Mouse (Mus musculus): ENCODE measurements around the gene Tuba4a. TPM values are rescaled to one million over a fixed set of nuclear protein-coding genes. Genes with fewer than 3 reads are reported as not detected.
"Not testable (repeated sequence)": the region's sequence is repeated elsewhere in the genome, so short reads cannot be mapped to it uniquely, and the experiment has no call there.

Gene Tuba4a
- polyA plus RNA-seq, 1 experiment from 2014 or later = 12.9 TPM

- no peak overlapping the region for H3K9ac ChIP-seq (ENCODE audit: low read length)
- ATAC-seq (replicated peaks; ENCODE audit: low FRiP score) = no peak
- peak; percentile 43 for DNase-seq (ENCODE audit: low spot score)
- H3K36me3 ChIP-seq (ENCODE audit: control insufficient read depth, insufficient read depth, low read length) = no peaks in the 10 kb centered on the region
- 87% methylated on average over 14 of the region's 14 CpGs for WGBS
- H3K4me2 ChIP-seq (ENCODE audit: low read depth, low read length, severe bottlenecking) = no peak overlapping the region
- H3K4me3 ChIP-seq (ENCODE audit: low read depth, low read length) = no peak overlapping the region
- H3K9me3 ChIP-seq (ENCODE audit: control insufficient read depth, low read length) = no peaks in the 10 kb centered on the region
- H3K4me1 ChIP-seq (replicated peaks; ENCODE audit: control insufficient read depth, insufficient read depth, low read length) = no peaks in the 10 kb centered on the region
- H3K27ac ChIP-seq (ENCODE audit: low read depth, low read length) = no peak overlapping the region
- no peaks in the 10 kb centered on the region for H3K27me3 ChIP-seq (ENCODE audit: control insufficient read depth, insufficient read depth, low read length)
Measured at GRCm38 (mm10) chr1:75243411-75243810, 23.7 kb upstream of the Tuba4a start.

- no peak overlapping the region for H3K9ac ChIP-seq (ENCODE audit: low read length)
- H3K9me3 ChIP-seq (ENCODE audit: control insufficient read depth, low read length) = no peaks in the 10 kb centered on the region
- H3K4me1 ChIP-seq (replicated peaks; ENCODE audit: control insufficient read depth, insufficient read depth, low read length) = peaks cover 6% of the 10 kb centered on the region
- no peaks in the 10 kb centered on the region for H3K36me3 ChIP-seq (ENCODE audit: control insufficient read depth, insufficient read depth, low read length)
- WGBS = 89% methylated on average over 10 of the region's 10 CpGs
- no peak for DNase-seq (ENCODE audit: low spot score)
- no peaks in the 10 kb centered on the region for H3K27me3 ChIP-seq (ENCODE audit: control insufficient read depth, insufficient read depth, low read length)
- no peak overlapping the region for H3K4me3 ChIP-seq (ENCODE audit: low read depth, low read length)
- no peak for ATAC-seq (replicated peaks; ENCODE audit: low FRiP score)
- no peak overlapping the region for H3K4me2 ChIP-seq (ENCODE audit: low read depth, low read length, severe bottlenecking)
- H3K27ac ChIP-seq (ENCODE audit: low read depth, low read length) = no peak overlapping the region
Measured at GRCm38 (mm10) chr1:75239591-75239990, 19.9 kb upstream of the Tuba4a start.

GRCm38 (mm10) chr1:75236117-75237050, 16.7 kb upstream of the Tuba4a start, which contains the start of gene Dnajb2:
TSS of gene Dnajb2 (plus strand) at chr1:75236406.
- WGBS = 2% methylated on average over 63 of the region's 64 CpGs
- DNase-seq (ENCODE audit: low spot score) = peak; percentile 89
- Histone ChIP-seq H3K9me3 (ENCODE audit: control insufficient read depth, low read length) (no peaks in the 10 kb centered on the region), H3K4me3 (ENCODE audit: low read depth, low read length) (peak within 1 kb of the TSS; percentile 56), H3K27ac (ENCODE audit: low read depth, low read length) (peak within 1 kb of the TSS; percentile 62), H3K4me2 (ENCODE audit: low read depth, low read length, severe bottlenecking) (peak within 1 kb of the TSS; percentile 99), H3K36me3 (ENCODE audit: control insufficient read depth, insufficient read depth, low read length) (no peaks in the 10 kb centered on the region), H3K9ac (ENCODE audit: low read length) (peak within 1 kb of the TSS; percentile 82), H3K27me3 (ENCODE audit: control insufficient read depth, insufficient read depth, low read length) (no peaks in the 10 kb centered on the region), H3K4me1 (replicated peaks; ENCODE audit: control insufficient read depth, insufficient read depth, low read length) (peaks cover 6% of the 10 kb centered on the region)
- peak; percentile 87 for ATAC-seq (replicated peaks; ENCODE audit: low FRiP score)

- Histone ChIP-seq H3K4me2 (ENCODE audit: low read depth, low read length, severe bottlenecking) (no peak overlapping the region), H3K4me1 (replicated peaks; ENCODE audit: control insufficient read depth, insufficient read depth, low read length) (peaks cover 6% of the 10 kb centered on the region), H3K4me3 (ENCODE audit: low read depth, low read length) (no peak overlapping the region), H3K9me3 (ENCODE audit: control insufficient read depth, low read length) (no peaks in the 10 kb centered on the region), H3K27ac (ENCODE audit: low read depth, low read length) (no peak overlapping the region), H3K36me3 (ENCODE audit: control insufficient read depth, insufficient read depth, low read length) (no peaks in the 10 kb centered on the region), H3K9ac (ENCODE audit: low read length) (no peak overlapping the region), H3K27me3 (ENCODE audit: control insufficient read depth, insufficient read depth, low read length) (no peaks in the 10 kb centered on the region)
- DNase-seq (ENCODE audit: low spot score) = peak; percentile 77
- ATAC-seq (replicated peaks; ENCODE audit: low FRiP score) = 0 out of 2 replicates have a peak, but pooled peaks have one; percentile 51
- WGBS = 2% methylated on average over 8 of the region's 8 CpGs
Measured at GRCm38 (mm10) chr1:75234606-75235005, 14.9 kb upstream of the Tuba4a start.

- H3K9ac ChIP-seq (ENCODE audit: low read length); H3K4me3 ChIP-seq (ENCODE audit: low read depth, low read length); H3K4me2 ChIP-seq (ENCODE audit: low read depth, low read length, severe bottlenecking); H3K4me1 ChIP-seq (replicated peaks; ENCODE audit: control insufficient read depth, insufficient read depth, low read length); H3K36me3 ChIP-seq (ENCODE audit: control insufficient read depth, insufficient read depth, low read length); H3K27me3 ChIP-seq (ENCODE audit: control insufficient read depth, insufficient read depth, low read length); H3K27ac ChIP-seq (ENCODE audit: low read depth, low read length); ATAC-seq (replicated peaks; ENCODE audit: low FRiP score); DNase-seq (ENCODE audit: low spot score); H3K9me3 ChIP-seq (ENCODE audit: control insufficient read depth, low read length): not testable (repeated sequence)
- 68% methylated on average over 4 of the region's 4 CpGs for WGBS
Measured at GRCm38 (mm10) chr1:75232489-75232888, 12.8 kb upstream of the Tuba4a start.

GRCm38 (mm10) chr1:75231664-75232152, 12.0 kb upstream of the Tuba4a start, which contains the start of gene A630095N17Rik:
TSS of gene A630095N17Rik (minus strand) at chr1:75232102.
- Histone ChIP-seq H3K27ac (ENCODE audit: low read depth, low read length) (no peak within 1 kb of the TSS), H3K4me1 (replicated peaks; ENCODE audit: control insufficient read depth, insufficient read depth, low read length) (peaks cover under 1% of the 10 kb centered on the region; the same call in 1 of the 2 replicates), H3K27me3 (ENCODE audit: control insufficient read depth, insufficient read depth, low read length) (no peaks in the 10 kb centered on the region), H3K9ac (ENCODE audit: low read length) (no peak within 1 kb of the TSS), H3K4me2 (ENCODE audit: low read depth, low read length, severe bottlenecking) (no peak within 1 kb of the TSS), H3K36me3 (ENCODE audit: control insufficient read depth, insufficient read depth, low read length) (no peaks in the 10 kb centered on the region), H3K9me3 (ENCODE audit: control insufficient read depth, low read length) (no peaks in the 10 kb centered on the region), H3K4me3 (ENCODE audit: low read depth, low read length) (no peak within 1 kb of the TSS)
- WGBS = 71% methylated on average over 5 of the region's 5 CpGs
- DNase-seq (ENCODE audit: low spot score) (no peak), ATAC-seq (replicated peaks; ENCODE audit: low FRiP score) (no peak)

- no peak for DNase-seq (ENCODE audit: low spot score)
- 76% methylated on average over 4 of the region's 4 CpGs for WGBS
- no peak for ATAC-seq (replicated peaks; ENCODE audit: low FRiP score)
Measured at GRCm38 (mm10) chr1:75231224-75231623, 11.6 kb upstream of the Tuba4a start.

GRCm38 (mm10) chr1:75230335-75230994, 10.8 kb upstream of the Tuba4a start:
- no peak for ATAC-seq (replicated peaks; ENCODE audit: low FRiP score)
- Histone ChIP-seq H3K4me3 (ENCODE audit: low read depth, low read length) (no peak overlapping the region), H3K36me3 (ENCODE audit: control insufficient read depth, insufficient read depth, low read length) (no peaks in the 10 kb centered on the region), H3K27me3 (ENCODE audit: control insufficient read depth, insufficient read depth, low read length) (no peaks in the 10 kb centered on the region), H3K4me2 (ENCODE audit: low read depth, low read length, severe bottlenecking) (no peak overlapping the region), H3K27ac (ENCODE audit: low read depth, low read length) (no peak overlapping the region), H3K9ac (ENCODE audit: low read length) (no peak overlapping the region), H3K9me3 (ENCODE audit: control insufficient read depth, low read length) (no peaks in the 10 kb centered on the region), H3K4me1 (replicated peaks; ENCODE audit: control insufficient read depth, insufficient read depth, low read length) (no peaks in the 10 kb centered on the region)
- DNase-seq (ENCODE audit: low spot score) = no peak
- WGBS = 71% methylated on average over 7 of the region's 7 CpGs

More at GRCm38 (mm10) chr1:75231224-75231623, 11.6 kb upstream of the Tuba4a start:
- no peaks in the 10 kb centered on the region for H3K36me3 ChIP-seq (ENCODE audit: control insufficient read depth, insufficient read depth, low read length)
- no peaks in the 10 kb centered on the region for H3K9me3 ChIP-seq (ENCODE audit: control insufficient read depth, low read length)
- no peak overlapping the region for H3K4me3 ChIP-seq (ENCODE audit: low read depth, low read length)
- no peaks in the 10 kb centered on the region for H3K27me3 ChIP-seq (ENCODE audit: control insufficient read depth, insufficient read depth, low read length)
- H3K4me2 ChIP-seq (ENCODE audit: low read depth, low read length, severe bottlenecking) = no peak overlapping the region
- H3K27ac ChIP-seq (ENCODE audit: low read depth, low read length) = no peak overlapping the region
- H3K4me1 ChIP-seq (replicated peaks; ENCODE audit: control insufficient read depth, insufficient read depth, low read length) = no peaks in the 10 kb centered on the region
- no peak overlapping the region for H3K9ac ChIP-seq (ENCODE audit: low read length)
